Mouse (Mus musculus) erythroid progenitor cell, adult 5-6 weeks (primary cell): ENCODE results near the gene Creb3l2. TPM values are rescaled to one million over a fixed set of nuclear protein-coding genes. Genes with fewer than 3 reads are reported as not detected.

Experiments used
- ATAC-seq: replicated peaks from 2 replicates; pipeline ENCODE4 v1.8.0; 2016; ENCODE audit warnings: moderate number of reproducible peaks, mild to moderate bottlenecking, moderate TSS enrichment, inconsistent platforms; ENCODE audit not compliant: poor library complexity, low FRiP score, severe bottlenecking
- total RNA-seq, 2 experiments: library from RNA; stranded (forward) in 1 of 2; stranded (reverse) in 1 of 2; fragments of 150-400 nt in 1 of 2; fragments of 186-747, 209-891 nt in 1 of 2; gene quantifications; 2 replicates each; pipeline versions ENCODE4 v1.2.3 to v1.2.4; 2015 to 2017; ENCODE audit warnings: low replicate concordance in 2 of 2

The Creb3l2 gene
- total RNA-seq, 2 experiments from 2014 or later, result 0.38 to 1.7 TPM

- ATAC-seq, result no peak
Observed at GRCm38 (mm10) chr6:37416743-37417142, 25.2 kb downstream of the Creb3l2 start.

- ATAC-seq, result no peak
Observed at GRCm38 (mm10) chr6:37415505-37415904, 26.4 kb downstream of the Creb3l2 start.

GRCm38 (mm10) chr6:37415034-37415433 is 26.9 kb downstream of the Creb3l2 start:
- no peak for ATAC-seq

- no peak for ATAC-seq
Observed at GRCm38 (mm10) chr6:37414576-37414975, 27.4 kb downstream of the Creb3l2 start.

GRCm38 (mm10) chr6:37411696-37412095 is 30.2 kb downstream of the Creb3l2 start:
- ATAC-seq, result no peak

DNA sequence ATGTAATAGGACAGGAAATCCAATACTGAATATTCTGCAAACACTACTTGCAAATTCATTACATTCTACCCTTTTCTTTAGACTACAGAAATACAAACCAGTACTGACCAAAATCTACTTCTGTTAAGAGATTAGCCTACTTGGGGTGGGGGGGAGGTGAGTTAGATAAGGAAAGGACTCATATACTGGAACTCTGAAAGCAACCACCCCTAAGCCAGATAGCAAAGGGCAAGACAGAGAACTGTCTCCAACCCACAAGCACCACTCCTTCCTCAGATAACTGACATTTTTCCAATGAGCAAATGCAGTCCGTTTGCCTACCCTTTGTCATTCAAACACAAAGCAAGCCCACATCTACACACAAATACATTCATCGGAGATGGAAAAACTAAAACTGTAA is 32.1 kb downstream of the Creb3l2 start:
- ATAC-seq, result no peak

- no peak for ATAC-seq
Observed at GRCm38 (mm10) chr6:37407876-37408275, 34.1 kb downstream of the Creb3l2 start.

- ATAC-seq, result no peak
Observed at GRCm38 (mm10) chr6:37406903-37407302, 35.0 kb downstream of the Creb3l2 start.

DNA sequence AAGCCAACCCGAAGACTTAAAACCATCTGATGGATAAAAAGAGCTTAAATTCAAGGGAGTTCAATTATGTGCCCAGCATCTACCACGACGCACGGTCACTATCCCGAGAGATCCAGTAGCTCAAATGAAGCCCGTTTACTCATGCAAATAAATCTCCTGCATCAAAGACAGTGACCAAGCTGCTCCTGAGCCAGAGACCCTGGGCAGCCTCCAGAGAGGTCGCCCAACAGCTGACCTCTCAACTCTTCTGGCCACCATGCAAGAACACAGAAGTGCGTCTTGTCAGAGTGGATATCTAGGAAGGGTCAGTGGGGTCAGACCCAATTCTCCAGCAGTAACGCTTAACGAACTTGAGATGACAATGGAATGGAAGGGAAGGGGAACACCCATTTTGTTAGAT is 35.9 kb downstream of the Creb3l2 start:
- ATAC-seq, result no peak

- ATAC-seq, result no peak
Observed at GRCm38 (mm10) chr6:37404325-37404724, 37.6 kb downstream of the Creb3l2 start.

- ATAC-seq, result no peak
Observed at GRCm38 (mm10) chr6:37401928-37402327, 40.0 kb downstream of the Creb3l2 start.

DNA sequence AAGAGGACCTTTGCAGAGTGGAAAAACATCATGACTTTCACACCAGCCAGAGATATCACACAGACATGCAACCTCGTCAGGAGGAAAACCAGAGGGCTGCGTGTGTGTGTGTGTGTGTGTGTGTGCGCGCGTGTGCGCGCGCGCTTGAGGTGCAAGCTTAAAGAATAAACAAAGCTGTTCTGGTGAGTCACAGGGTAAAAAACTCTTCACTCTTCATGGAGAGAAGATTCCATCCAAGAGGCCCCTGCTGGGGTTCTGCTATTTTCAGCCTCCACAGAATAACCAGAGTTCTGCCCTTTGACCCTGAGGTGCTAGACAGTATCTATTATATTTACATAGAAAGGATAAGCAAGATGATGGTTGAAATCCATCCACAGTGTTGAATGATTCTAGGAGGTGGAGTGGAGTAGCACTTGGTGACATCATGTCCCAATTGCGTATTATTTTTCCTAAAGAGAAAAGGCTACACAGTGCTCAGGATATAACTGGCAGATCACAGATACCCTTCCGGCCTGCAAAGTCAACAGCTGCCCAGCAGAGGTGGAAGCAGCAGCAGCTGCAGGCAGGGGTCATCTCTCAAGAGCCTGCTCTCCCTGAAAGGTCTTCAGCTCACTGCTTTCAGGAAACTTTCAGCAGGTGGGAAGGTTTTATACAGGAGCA is 41.0 kb downstream of the Creb3l2 start:
- no peak for ATAC-seq

- no peak for ATAC-seq
Observed at GRCm38 (mm10) chr6:37400167-37400566, 41.8 kb downstream of the Creb3l2 start.

- no peak for ATAC-seq
Observed at GRCm38 (mm10) chr6:37398943-37399342, 43.0 kb downstream of the Creb3l2 start.

DNA sequence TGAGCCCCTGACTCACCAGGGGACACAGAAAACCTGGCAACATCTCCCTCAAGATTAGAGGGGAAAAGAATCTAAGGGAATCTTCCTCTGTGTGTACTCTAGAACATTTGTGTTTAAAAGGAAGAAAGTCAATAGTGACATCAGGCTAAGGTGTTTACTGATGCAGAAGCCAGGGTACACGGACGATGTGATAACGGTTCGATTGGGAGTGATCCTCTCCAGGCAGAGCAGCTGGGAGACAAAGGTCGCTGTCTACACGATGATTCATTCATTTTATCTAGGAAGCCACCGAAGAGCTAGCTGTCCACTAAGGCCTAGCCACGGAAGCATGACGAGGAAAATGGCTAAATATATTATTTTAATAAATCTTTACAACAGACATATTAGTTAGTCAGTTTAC is 44.0 kb downstream of the Creb3l2 start:
- no peak for ATAC-seq

DNA sequence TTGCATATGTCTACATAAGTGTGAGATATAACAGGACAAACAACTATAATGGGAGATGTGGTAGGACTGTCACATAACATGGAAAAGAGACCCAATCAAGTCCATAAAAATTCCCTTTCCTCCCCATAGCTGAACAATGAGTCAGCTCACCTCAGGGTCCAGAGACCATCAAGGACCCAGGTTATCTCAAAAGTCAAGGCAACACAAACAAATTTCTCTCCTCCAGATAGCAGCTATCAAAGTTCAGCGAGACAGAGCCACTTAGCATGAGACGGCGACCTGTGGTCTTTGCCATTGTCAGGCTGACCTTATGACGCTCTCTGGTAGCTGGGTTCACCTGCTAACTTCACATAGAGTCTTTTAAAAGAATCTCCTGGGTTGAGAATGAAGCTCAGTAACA is 44.7 kb downstream of the Creb3l2 start:
- ATAC-seq, result no peak

DNA sequence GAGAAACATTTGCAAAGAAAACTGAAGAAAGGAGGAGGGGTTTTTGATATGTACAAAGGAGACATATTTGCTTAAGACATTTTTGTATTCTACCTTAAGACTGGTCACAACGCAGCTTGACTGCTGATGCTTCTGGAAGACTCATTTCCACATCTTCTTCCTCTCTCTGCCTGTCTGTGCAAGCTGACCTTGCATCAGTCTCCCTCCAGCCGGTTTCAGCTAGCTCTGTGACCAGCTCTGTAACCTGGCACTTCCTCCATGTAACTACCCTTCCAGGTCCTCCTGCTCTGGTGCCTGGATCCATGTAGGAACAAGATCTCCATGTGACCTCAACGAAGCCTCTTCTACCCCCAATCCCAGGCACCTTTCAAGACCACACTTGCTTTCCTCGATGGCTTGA is 45.8 kb downstream of the Creb3l2 start:
- no peak for ATAC-seq

DNA sequence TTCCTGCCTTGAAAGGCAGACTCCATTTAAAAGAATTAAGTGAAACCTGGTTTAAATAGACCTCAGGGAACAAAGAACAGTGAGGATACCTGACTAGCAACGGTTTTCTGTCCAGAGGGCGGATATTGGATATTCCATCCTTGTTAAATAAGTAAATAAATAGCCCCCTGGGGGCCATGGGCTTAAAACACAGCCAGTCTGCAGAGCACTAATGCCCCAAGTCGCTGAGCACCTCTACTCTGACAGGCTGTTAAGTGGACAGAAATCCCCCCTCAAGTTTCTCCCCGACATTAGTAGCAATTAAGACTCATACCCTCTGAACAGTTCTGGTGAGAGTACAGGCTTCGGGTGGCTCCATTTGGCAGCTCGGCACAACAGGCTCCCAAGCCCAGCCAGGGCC is 48.7 kb downstream of the Creb3l2 start:
- no peak for ATAC-seq

- no peak for ATAC-seq
Observed at GRCm38 (mm10) chr6:37392262-37392661, 49.7 kb downstream of the Creb3l2 start.

DNA sequence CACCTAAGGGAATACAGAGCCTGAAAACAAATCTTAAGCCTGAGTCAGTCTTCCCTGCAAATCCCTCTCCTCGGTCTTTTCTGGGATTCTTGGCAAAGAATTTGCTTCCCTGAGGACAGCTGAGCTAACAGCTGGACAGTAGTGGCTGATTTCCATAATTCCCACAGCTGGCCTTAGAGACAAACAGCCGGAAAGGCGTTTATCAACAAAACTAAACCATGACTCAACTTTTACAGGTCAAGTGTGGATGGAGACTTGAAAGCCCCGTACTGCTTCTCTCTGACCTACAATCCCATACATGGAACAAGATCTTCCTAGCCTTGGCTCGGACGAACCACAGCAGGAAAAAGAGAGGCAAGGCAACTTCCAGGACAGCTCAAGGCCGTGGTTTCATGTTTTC is 50.6 kb downstream of the Creb3l2 start:
- ATAC-seq, result no peak

DNA sequence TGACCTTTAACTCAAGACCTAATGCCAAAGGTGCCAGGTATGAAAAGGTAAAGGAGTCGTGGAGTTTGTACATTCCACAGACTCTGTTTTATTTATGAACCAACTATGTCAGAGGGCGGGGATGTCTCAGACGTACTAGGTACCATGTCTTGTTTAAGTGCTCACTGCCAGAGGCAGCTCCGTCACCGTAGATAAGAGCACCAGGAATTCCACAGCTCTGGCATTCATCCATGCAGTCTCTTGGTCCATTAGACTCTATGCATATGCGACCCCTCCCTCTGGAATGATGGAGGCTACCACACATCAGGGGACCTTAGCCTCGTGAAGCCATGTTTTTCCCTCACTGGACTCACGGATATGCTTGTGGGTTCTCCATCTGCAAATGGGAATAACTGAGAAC is 53.0 kb downstream of the Creb3l2 start:
- no peak for ATAC-seq

- no peak for ATAC-seq
Observed at GRCm38 (mm10) chr6:37388501-37388900, 53.4 kb downstream of the Creb3l2 start.
